Mouse (Mus musculus): ENCODE data around the gene Kcnh6.
"Not testable (repeated sequence)": the region's sequence is repeated elsewhere in the genome, so short reads cannot be mapped to it uniquely, and the experiment has no call there.

Gene Kcnh6

GRCm38 (mm10) chr11:106065923-106066571 is 58.1 kb downstream of the Kcnh6 start, which contains the start of gene Taco1:
Taco1 (plus strand) TSS chr11:106066061.
- peak; percentile 93 for DNase-seq

- not testable (repeated sequence) for DNase-seq
Measured at GRCm38 (mm10) chr11:106066616-106067015, 58.7 kb downstream of the Kcnh6 start.

- DNase-seq = no peak
Measured at GRCm38 (mm10) chr11:106073774-106074173, 65.8 kb downstream of the Kcnh6 start.

DNA sequence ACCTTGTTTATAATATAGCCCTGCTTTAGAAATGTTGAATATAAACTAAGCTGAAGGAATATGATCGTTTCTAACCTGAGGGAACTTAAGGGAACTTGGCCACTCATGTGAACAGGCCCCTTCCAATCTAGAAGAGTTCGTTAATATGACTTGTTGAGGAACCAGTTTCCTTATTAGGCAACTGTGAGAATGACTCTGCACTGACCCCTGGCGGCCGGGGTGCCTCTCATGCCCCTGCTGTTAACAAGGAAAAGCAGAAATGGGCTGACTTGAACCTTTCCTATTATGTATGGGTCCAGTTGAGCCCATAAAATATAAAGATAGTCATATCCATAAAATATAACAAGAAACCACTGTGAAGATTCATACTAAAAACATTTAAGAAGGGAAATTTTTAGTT is 68.4 kb downstream of the Kcnh6 start:
- peak; percentile 37 for DNase-seq

Measured in cerebellum, adult 9-11 months (tissue).